Mouse (Mus musculus) embryonic facial prominence, embryonic 11.5 days (tissue): ENCODE measurements at regions not wholly inside any gene's neighbourhood (a gene's known extent, or its start where the extent isn't known, plus 50 kb on each side); places are given as distances from the start of the nearest gene placed in this dataset.
A peak's percentile ranks its signal among the peaks of the same experiment; 100 is the strongest.
"Not testable (repeated sequence)": the region's sequence is repeated elsewhere in the genome, so short reads cannot be mapped to it uniquely, and the experiment has no call there.

Experiments
- ATAC-seq: fragments of 200-750 bp; cut with Nextera tagmentation; replicated peaks from 2 replicates; pipeline ENCODE4 v1.8.0; 2017; ENCODE audit warnings: low read depth; ENCODE audit not compliant: insufficient number of reproducible peaks, low FRiP score, low TSS enrichment
- DNase-seq: peaks from one replicate; pipeline ENCODE4 v3.0.0-alpha.2; 2015; ENCODE audit warnings: low spot score
- H3K27ac ChIP-seq: fragments of 300-500 bp; sonication (generic); replicated peaks from 2 replicates; pipeline ENCODE4 v1.5.1; 2014; ENCODE audit warnings: mild to moderate bottlenecking, low read depth, low read length, control low read depth
- H3K27me3 ChIP-seq: fragments of 300-500 bp; sonication (generic); 2 replicates; pipeline ENCODE4 v1.6.1; 2014; ENCODE audit warnings: mild to moderate bottlenecking, low read length, moderate library complexity, mixed read lengths; ENCODE audit not compliant: control insufficient read depth, insufficient read depth
- H3K36me3 ChIP-seq: fragments of 300-500 bp; sonication (generic); replicated peaks from 2 replicates; pipeline ENCODE4 v1.6.1; 2014; ENCODE audit warnings: low read depth, mild to moderate bottlenecking, low read length, moderate library complexity, mixed read lengths; ENCODE audit not compliant: control insufficient read depth, insufficient read depth
- H3K4me1 ChIP-seq: fragments of 300-500 bp; sonication (generic); 2 replicates; pipeline ENCODE4 v1.6.1; 2014; ENCODE audit warnings: low read length, mixed read lengths; ENCODE audit not compliant: control insufficient read depth, insufficient read depth
- H3K4me2 ChIP-seq: fragments of 300-500 bp; sonication (generic); 2 replicates; pipeline ENCODE4 v1.6.1; 2014; ENCODE audit warnings: low read depth, mild to moderate bottlenecking, control low read depth, low read length, moderate library complexity
- H3K4me3 ChIP-seq: fragments of 300-500 bp; sonication (generic); 2 replicates; pipeline ENCODE4 v1.5.1; 2014; ENCODE audit warnings: low read depth, low read length, control low read depth
- H3K9ac ChIP-seq: fragments of 300-500 bp; sonication (generic); replicated peaks from 2 replicates; pipeline ENCODE4 v1.6.1; 2014; ENCODE audit warnings: mild to moderate bottlenecking, control low read depth, low read length
- H3K9me3 ChIP-seq: fragments of 300-500 bp; sonication (generic); replicated peaks from 2 replicates; pipeline ENCODE4 v1.6.1; 2016; ENCODE audit warnings: mild to moderate bottlenecking, low read length, inconsistent platforms, mixed read lengths; ENCODE audit not compliant: control insufficient read depth
- WGBS: fragments of 180-500 bp; shearing (Covaris S2); extraction: QIAGEN DNeasy Blood & Tissue Kit; methylation state at CpG from one replicate; pipeline ENCODE4 v1.1.7; 2014; 5-methylcytosine and 5-hydroxymethylcytosine counted together

DNA sequence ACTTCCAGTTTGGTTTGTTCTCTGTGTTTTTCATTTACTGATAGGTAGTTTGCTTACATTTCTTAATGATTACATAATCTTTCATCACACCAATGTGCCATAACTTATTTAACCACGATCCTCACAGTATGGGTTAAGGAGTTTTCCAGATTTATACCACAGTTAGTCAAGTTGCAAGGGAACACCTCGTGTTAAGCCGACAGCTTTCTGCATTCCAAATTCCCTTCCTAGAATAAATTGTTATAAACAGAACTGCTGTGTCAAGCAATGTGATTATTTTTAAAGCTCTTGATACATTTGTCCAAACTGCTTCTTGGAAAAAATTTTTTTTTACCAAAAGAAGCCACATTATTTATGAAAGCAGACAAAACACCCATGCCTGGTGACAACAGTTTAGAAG, 213.5 kb downstream of the Utp18 start:
- H3K27ac ChIP-seq = no peak overlapping the region
- no peaks in the 10 kb centered on the region for H3K4me1 ChIP-seq

DNA sequence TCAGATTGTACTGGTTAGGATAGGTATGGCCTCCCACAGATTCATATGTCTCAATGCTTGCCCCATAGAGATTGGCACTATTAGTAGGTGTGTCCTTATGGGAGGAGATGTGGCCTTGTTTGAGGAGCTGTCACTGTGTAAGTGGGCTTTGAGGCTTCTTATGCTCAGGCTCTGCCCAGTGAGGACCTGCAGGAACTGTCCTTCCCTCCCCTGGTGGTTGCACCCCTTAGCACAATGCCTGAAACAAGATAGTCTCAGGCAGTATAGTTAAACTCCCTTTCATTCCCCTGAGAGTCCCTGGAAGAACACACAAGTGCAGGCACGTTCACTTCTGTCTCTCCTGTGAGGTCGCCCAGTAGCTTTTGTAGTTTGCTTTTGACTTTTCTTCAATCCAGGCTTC, 223.9 kb downstream of the Utp18 start:
- no peak overlapping the region for H3K4me2 ChIP-seq
- DNase-seq (peak; percentile 2), ATAC-seq (peak; percentile 70)
- H3K36me3 ChIP-seq = no peaks in the 10 kb centered on the region
- WGBS = 45% methylated on average over 2 of the region's 2 CpGs
- H3K4me1 ChIP-seq = no peaks in the 10 kb centered on the region
- no peak overlapping the region for H3K9ac ChIP-seq
- no peaks in the 10 kb centered on the region for H3K27me3 ChIP-seq
- H3K27ac ChIP-seq = no peak overlapping the region
- no peaks in the 10 kb centered on the region for H3K9me3 ChIP-seq
- H3K4me3 ChIP-seq = no peak overlapping the region

More for the DNA sequence above, 213.5 kb downstream of the Utp18 start:
- DNase-seq (no peak), ATAC-seq (no peak)
- WGBS = 74% methylated on average over 3 of the region's 3 CpGs
- Histone ChIP-seq H3K36me3 (no peaks in the 10 kb centered on the region), H3K9me3 (no peaks in the 10 kb centered on the region), H3K9ac (no peak overlapping the region), H3K27me3 (no peaks in the 10 kb centered on the region), H3K4me2 (no peak overlapping the region), H3K4me3 (no peak overlapping the region)

GRCm38 (mm10) chr11:93660379-93660778, 225.2 kb downstream of the Utp18 start:
- H3K27ac ChIP-seq = no peak overlapping the region
- H3K9me3 ChIP-seq = no peaks in the 10 kb centered on the region
- H3K36me3 ChIP-seq = no peaks in the 10 kb centered on the region
- WGBS = 92% methylated on average over 7 of the region's 7 CpGs
- H3K9ac ChIP-seq = no peak overlapping the region
- ATAC-seq = no peak
- no peaks in the 10 kb centered on the region for H3K4me1 ChIP-seq
- H3K27me3 ChIP-seq = no peaks in the 10 kb centered on the region
- DNase-seq = no peak
- no peak overlapping the region for H3K4me3 ChIP-seq
- no peak overlapping the region for H3K4me2 ChIP-seq

DNA sequence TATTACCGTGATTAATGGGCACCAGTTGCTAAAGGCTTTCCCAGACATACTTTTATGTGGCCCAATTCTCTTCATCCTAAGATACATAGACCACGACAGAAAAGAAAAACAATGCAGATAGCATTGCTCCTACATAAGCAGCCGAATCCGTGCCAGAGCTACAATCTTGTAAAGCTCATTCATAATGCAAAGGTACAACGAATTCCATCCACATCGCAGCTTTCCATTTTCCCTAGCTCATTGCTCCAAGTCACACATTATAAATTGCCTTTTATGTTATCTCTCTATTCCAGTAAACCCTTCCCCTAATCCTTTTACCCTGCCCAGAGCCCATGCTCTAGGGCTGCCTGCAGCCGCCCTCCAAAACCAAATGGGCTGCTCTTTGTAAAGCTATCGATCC, 226.8 kb downstream of the Utp18 start:
- no peak overlapping the region for H3K4me2 ChIP-seq
- H3K4me1 ChIP-seq = no peaks in the 10 kb centered on the region
- H3K27ac ChIP-seq = no peak overlapping the region
- 77% methylated on average over 8 of the region's 8 CpGs for WGBS
- no peaks in the 10 kb centered on the region for H3K36me3 ChIP-seq
- DNase-seq (no peak), ATAC-seq (no peak)
- H3K9me3 ChIP-seq = no peaks in the 10 kb centered on the region
- no peaks in the 10 kb centered on the region for H3K27me3 ChIP-seq
- no peak overlapping the region for H3K4me3 ChIP-seq
- H3K9ac ChIP-seq = no peak overlapping the region

- H3K27ac ChIP-seq = no peak overlapping the region
- H3K9ac ChIP-seq = no peak overlapping the region
- WGBS = 65% methylated on average over 9 of the region's 9 CpGs
- H3K4me1 ChIP-seq = no peaks in the 10 kb centered on the region
- no peaks in the 10 kb centered on the region for H3K9me3 ChIP-seq
- no peak overlapping the region for H3K4me3 ChIP-seq
- H3K36me3 ChIP-seq = no peaks in the 10 kb centered on the region
- H3K27me3 ChIP-seq = no peaks in the 10 kb centered on the region
- H3K4me2 ChIP-seq = no peak overlapping the region
- DNase-seq (peak; percentile 2), ATAC-seq (no peak)
Measured at GRCm38 (mm10) chr11:93655602-93656239, 229.8 kb downstream of the Utp18 start.

- H3K4me2 ChIP-seq = no peak overlapping the region
- ATAC-seq = no peak
- H3K9ac ChIP-seq = no peak overlapping the region
- no peaks in the 10 kb centered on the region for H3K36me3 ChIP-seq
- H3K9me3 ChIP-seq = no peaks in the 10 kb centered on the region
- no peak overlapping the region for H3K4me3 ChIP-seq
- DNase-seq = no peak
- H3K4me1 ChIP-seq = no peaks in the 10 kb centered on the region
- H3K27me3 ChIP-seq = no peaks in the 10 kb centered on the region
- 78% methylated on average over 3 of the region's 3 CpGs for WGBS
- no peak overlapping the region for H3K27ac ChIP-seq
Measured at GRCm38 (mm10) chr11:93653401-93653800, 232.2 kb downstream of the Utp18 start.

DNA sequence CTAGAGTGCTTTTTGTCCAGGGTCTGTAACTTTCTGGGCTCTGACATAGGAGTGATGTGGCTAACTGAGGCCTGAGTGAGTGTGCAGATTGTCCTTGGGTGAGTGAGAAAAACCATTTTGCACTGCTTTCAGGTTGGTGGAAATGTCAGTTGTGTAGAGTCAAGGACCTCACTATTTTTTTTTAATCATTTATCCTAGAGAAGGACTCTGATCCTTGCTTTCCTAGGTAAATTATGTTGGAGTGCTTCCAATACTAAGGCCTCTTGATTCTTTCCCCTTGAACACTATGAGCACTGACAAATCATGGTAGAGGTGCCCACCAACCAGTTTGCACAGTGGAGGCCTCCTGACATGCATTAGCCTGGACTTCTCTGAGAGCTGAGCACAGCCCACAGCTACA, 233.6 kb downstream of the Utp18 start:
- ATAC-seq, H3K27ac ChIP-seq, H3K4me3 ChIP-seq, H3K27me3 ChIP-seq, H3K4me1 ChIP-seq, H3K36me3 ChIP-seq, H3K9me3 ChIP-seq, H3K4me2 ChIP-seq, DNase-seq, H3K9ac ChIP-seq: not testable (repeated sequence)
